In the genomic region with DNA sequence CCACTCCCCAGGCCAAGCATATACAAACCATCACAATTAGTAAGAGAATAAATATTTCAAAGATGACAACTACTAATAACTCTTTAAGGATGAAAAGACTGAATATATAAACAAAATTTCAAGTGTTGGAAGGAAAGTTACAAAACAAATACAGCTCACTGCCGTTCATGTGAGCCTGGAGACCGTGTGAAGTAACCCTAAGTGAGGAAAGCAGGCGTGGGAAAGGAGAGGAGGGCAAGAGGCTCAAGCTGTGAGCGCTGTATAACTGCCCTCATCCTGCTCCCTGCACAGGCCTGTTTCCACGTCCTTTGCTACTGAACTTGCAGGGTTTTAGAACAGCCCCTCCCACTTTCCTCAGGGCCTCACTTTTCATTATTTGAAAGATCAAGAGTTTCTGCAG, we compare ENCODE assay signal across 23 mouse cellular contexts.
"Had no signal": no experiment of that assay in that cellular context is flagged by ENCODE, and none has a peak within 500 bp of the region (broad histone marks: within the 10 kb centered on the region; RNA-seq: fewer than 3 reads in every experiment).

No protein-coding gene starts in this region.

- H3K9me3 ChIP-seq: kidney, embryonic 15.5 days; limb, embryonic 12.5 days; limb, embryonic 15.5 days; midbrain, embryonic 12.5 days; midbrain, embryonic 15.5 days; neural tube, embryonic 13.5 days; stomach, embryonic 15.5 days had no signal

- H3K36me3 ChIP-seq: stomach, embryonic 15.5 days had no signal

- DNase-seq: kidney, adult 11 months; kidney, adult 8-10 months; kidney, postnatal 10 days; kidney, postnatal 36 days; left cerebral cortex, postnatal 4 days; lung, adult 18-20 months; retina, postnatal 1 day; right cerebral cortex, postnatal 25 days; spleen, adult 18-20 months; thymus, adult 2 months; thymus, postnatal 14 days; thymus, postnatal 4 days had no signal

- H3K27me3 ChIP-seq: kidney, embryonic 15.5 days; limb, embryonic 12.5 days; limb, embryonic 15.5 days; midbrain, embryonic 12.5 days; midbrain, embryonic 15.5 days; neural tube, embryonic 13.5 days; stomach, embryonic 15.5 days had no signal

- H3K9ac ChIP-seq: kidney, embryonic 15.5 days; limb, embryonic 12.5 days; limb, embryonic 15.5 days; midbrain, embryonic 12.5 days; midbrain, embryonic 15.5 days; neural tube, embryonic 13.5 days; stomach, embryonic 15.5 days had no signal

- H3K27ac ChIP-seq: kidney, embryonic 15.5 days; limb, embryonic 12.5 days; limb, embryonic 15.5 days; macrophage; midbrain, embryonic 12.5 days; midbrain, embryonic 15.5 days; neural tube, embryonic 13.5 days; stomach, embryonic 15.5 days had no signal

- H3K4me3 ChIP-seq: kidney, embryonic 15.5 days; limb, embryonic 12.5 days; limb, embryonic 15.5 days; midbrain, embryonic 12.5 days; midbrain, embryonic 15.5 days; myocyte; neural tube, embryonic 13.5 days; stomach, embryonic 15.5 days had no signal

- H3K4me2 ChIP-seq: kidney, embryonic 15.5 days; limb, embryonic 12.5 days; limb, embryonic 15.5 days; liver, embryonic 11.5 days; midbrain, embryonic 12.5 days; midbrain, embryonic 15.5 days; neural tube, embryonic 13.5 days; stomach, embryonic 15.5 days had no signal

- ATAC-seq: inflammation-experienced regulatory T-cells, adult 6 months; midbrain, embryonic 15.5 days had no signal

- H3K4me1 ChIP-seq: limb, embryonic 12.5 days; limb, embryonic 15.5 days; midbrain, embryonic 12.5 days had no signal
